Mouse (Mus musculus) mature B cell (primary cell): ENCODE data around the gene Lrrc71.

Experiments used
- in situ Hi-C: fragments of 300-500 bp; cut with MboI; formaldehyde crosslinking; loops from 2 replicates; pipeline ENCODE4 v1.14.3; 2019

The Lrrc71 gene

GRCm38 (mm10) chr3:87748431-87748830 is at the start of gene Lrrc71:
Gene Lrrc71 (minus strand): TSS chr3:87748625.
- in situ Hi-C loops, result no loop called here

- in situ Hi-C loops, result no loop called here
These were observed 48.4 kb upstream of the Lrrc71 start, which contains the start of gene Insrr for GRCm38 (mm10) chr3:87796736-87797334. Gene Insrr (plus strand): TSS chr3:87796951.

GRCm38 (mm10) chr3:87795336-87796277 is 47.2 kb upstream of the Lrrc71 start:
- in situ Hi-C loops, result no loop called here

GRCm38 (mm10) chr3:87794922-87795325 is 46.5 kb upstream of the Lrrc71 start, which contains the start of gene Ntrk1:
Gene Ntrk1 (minus strand): TSS chr3:87795162.
- in situ Hi-C loops, result no loop called here

GRCm38 (mm10) chr3:87789768-87790167 is 41.3 kb upstream of the Lrrc71 start:
- in situ Hi-C loops, result no loop called here

- in situ Hi-C loops, result no loop called here
These were observed 40.8 kb upstream of the Lrrc71 start for GRCm38 (mm10) chr3:87789248-87789647.

GRCm38 (mm10) chr3:87785626-87786214 is 37.3 kb upstream of the Lrrc71 start:
- in situ Hi-C loops, result no loop called here

- in situ Hi-C loops, result no loop called here
These were observed 36.7 kb upstream of the Lrrc71 start for GRCm38 (mm10) chr3:87785156-87785555.

GRCm38 (mm10) chr3:87783282-87784023 is 35.0 kb upstream of the Lrrc71 start:
- in situ Hi-C loops, result no loop called here

GRCm38 (mm10) chr3:87779086-87779485 is 30.7 kb upstream of the Lrrc71 start:
- in situ Hi-C loops, result no loop called here

- in situ Hi-C loops, result no loop called here
These were observed 29.9 kb upstream of the Lrrc71 start for GRCm38 (mm10) chr3:87778283-87778682.

- in situ Hi-C loops, result no loop called here
These were observed 22.7 kb upstream of the Lrrc71 start for GRCm38 (mm10) chr3:87771088-87771487.

- in situ Hi-C loops, result no loop called here
These were observed 21.9 kb upstream of the Lrrc71 start for GRCm38 (mm10) chr3:87770280-87770679.

- in situ Hi-C loops, result no loop called here
These were observed 21.1 kb upstream of the Lrrc71 start for GRCm38 (mm10) chr3:87769506-87769905.

GRCm38 (mm10) chr3:87768844-87769243 is 20.4 kb upstream of the Lrrc71 start:
- in situ Hi-C loops, result no loop called here

GRCm38 (mm10) chr3:87768431-87768830 is 20.0 kb upstream of the Lrrc71 start:
- in situ Hi-C loops, result no loop called here

- in situ Hi-C loops, result no loop called here
These were observed 19.3 kb upstream of the Lrrc71 start for GRCm38 (mm10) chr3:87767764-87768163.

GRCm38 (mm10) chr3:87766284-87766667 is 17.9 kb upstream of the Lrrc71 start:
- in situ Hi-C loops, result no loop called here

- in situ Hi-C loops, result no loop called here
These were observed 17.3 kb upstream of the Lrrc71 start for GRCm38 (mm10) chr3:87765631-87766283.

- in situ Hi-C loops, result no loop called here
These were observed 16.7 kb upstream of the Lrrc71 start for GRCm38 (mm10) chr3:87765091-87765490.

- in situ Hi-C loops, result no loop called here
These were observed 16.1 kb upstream of the Lrrc71 start for GRCm38 (mm10) chr3:87764506-87764905.
